ENCODE assay signal across 8 mouse cellular contexts in genomic region chr6:114916715-114916992, GRCm38 (mm10). TPM values are rescaled to one million over a fixed set of nuclear protein-coding genes. Genes with fewer than 3 reads are reported as not detected.
A peak's percentile ranks its signal among the peaks of the same experiment; 100 is the strongest.
DNase-seq lines count a peak whose midpoint lies in the region; ATAC-seq and TF ChIP-seq lines count a peak whose summit lies in the region.

No protein-coding gene starts in this region.

- H3K9me3 ChIP-seq in lung, embryonic 14.5 days (ENCODE audit: low read depth, low read length), result no peaks in the 10 kb centered on the region
- no peaks in the 10 kb centered on the region for H3K9me3 ChIP-seq in heart, embryonic 14.5 days (ENCODE audit: control insufficient read depth, low read length)
- no peaks in the 10 kb centered on the region for H3K9me3 ChIP-seq in liver, embryonic 15.5 days (replicated peaks)
- H3K9me3 ChIP-seq in stomach, embryonic 14.5 days (ENCODE audit: control insufficient read depth, low read depth, low read length), result no peaks in the 10 kb centered on the region

- peak overlapping the region; percentile 95 for H3K27ac ChIP-seq in lung, embryonic 14.5 days (ENCODE audit: low read depth)
- H3K27ac ChIP-seq in heart, embryonic 14.5 days (replicated peaks in 1 of 2; ENCODE audit: control insufficient read depth in 1 of 2, insufficient read depth in 1 of 2, low read depth in 2 of 2, low read length in 2 of 2), result peak overlapping the region in 1 of 2 experiments; percentile 67; a peak in 3 of 4 replicates
- no peak overlapping the region; the same call in 1 of the 2 replicates for H3K27ac ChIP-seq in liver, embryonic 15.5 days (replicated peaks)
- peak overlapping the region; percentile 68; the same call in 1 of the 2 replicates for H3K27ac ChIP-seq in stomach, embryonic 14.5 days (ENCODE audit: low read length)

- 6% methylated on average over 5 of the region's 5 CpGs for WGBS in lung, embryonic 14.5 days
- 19% methylated on average over 4 of the region's 5 CpGs for WGBS in heart, embryonic 14.5 days
- 9% methylated on average over 5 of the region's 5 CpGs for WGBS in liver, embryonic 15.5 days (ENCODE audit: insufficient replicate concordance)
- 7% methylated on average over 5 of the region's 5 CpGs for WGBS in stomach, embryonic 14.5 days

- peak overlapping the region; percentile 50 for H3K4me3 ChIP-seq in lung, embryonic 14.5 days (ENCODE audit: low read depth, low read length)
- H3K4me3 ChIP-seq in heart, embryonic 14.5 days (ENCODE audit: control insufficient read depth in 1 of 2, insufficient read depth in 1 of 2, low read depth in 1 of 2, low read length in 2 of 2), result peak overlapping the region; percentile 12 to 15; a peak in 2 of 4 replicates
- no peak overlapping the region for H3K4me3 ChIP-seq in liver, embryonic 15.5 days (replicated peaks)
- peak overlapping the region; percentile 5; the same call in 1 of the 2 replicates for H3K4me3 ChIP-seq in stomach, embryonic 14.5 days (ENCODE audit: low read depth, low read length)

- peak overlapping the region; percentile 43 for H3K9ac ChIP-seq in lung, embryonic 14.5 days
- peak overlapping the region; percentile 62 for H3K9ac ChIP-seq in heart, embryonic 14.5 days (ENCODE audit: low read length)
- no peak overlapping the region for H3K9ac ChIP-seq in liver, embryonic 15.5 days
- no peak overlapping the region for H3K9ac ChIP-seq in stomach, embryonic 14.5 days (replicated peaks; ENCODE audit: low read depth, low read length)

- peaks cover 50% of the 10 kb centered on the region for H3K4me1 ChIP-seq in lung, embryonic 14.5 days (ENCODE audit: insufficient read depth)
- H3K4me1 ChIP-seq in heart, embryonic 14.5 days (ENCODE audit: control insufficient read depth in 2 of 2, insufficient read depth in 2 of 2, low read length in 2 of 2), result peaks cover 50 to 79% of the 10 kb centered on the region in 2 experiments
- peaks cover 64% of the 10 kb centered on the region for H3K4me1 ChIP-seq in liver, embryonic 15.5 days (replicated peaks)
- H3K4me1 ChIP-seq in stomach, embryonic 14.5 days (ENCODE audit: control insufficient read depth, insufficient read depth, low read length), result peaks cover 69% of the 10 kb centered on the region

- peaks cover 15% of the 10 kb centered on the region for H3K36me3 ChIP-seq in lung, embryonic 14.5 days (ENCODE audit: insufficient read depth)
- H3K36me3 ChIP-seq in heart, embryonic 14.5 days (ENCODE audit: control insufficient read depth, insufficient read depth, low read length), result peaks cover 3% of the 10 kb centered on the region; the same call in 1 of the 2 replicates
- H3K36me3 ChIP-seq in liver, embryonic 15.5 days (replicated peaks), result no peaks in the 10 kb centered on the region
- H3K36me3 ChIP-seq in stomach, embryonic 14.5 days (ENCODE audit: control insufficient read depth, insufficient read depth, low read length), result no peaks in the 10 kb centered on the region

- no peak for ATAC-seq in lung, embryonic 14.5 days (ENCODE audit: insufficient read depth)
- no peak for ATAC-seq in heart, embryonic 14.5 days (ENCODE audit: insufficient number of reproducible peaks, insufficient read depth, low FRiP score, low read depth)
- ATAC-seq in liver, embryonic 15.5 days (ENCODE audit: insufficient read depth), result no peak
- no peak for ATAC-seq in stomach, embryonic 14.5 days (ENCODE audit: insufficient number of reproducible peaks, insufficient read depth, low FRiP score, low read depth)
- no peak for ATAC-seq in granulocyte monocyte progenitor cell, adult 5-6 weeks (replicated peaks; ENCODE audit: poor library complexity, severe bottlenecking)

- peak; percentile 59 for DNase-seq in lung, embryonic 14.5 days
- DNase-seq in lung, postnatal 14 days, result no peak
- no peak for DNase-seq in cerebellum, postnatal 14 days
- DNase-seq in spleen, adult 12 weeks (ENCODE audit: low spot score), result no peak

- TF ChIP-seq CTCF in lung, embryonic 14.5 days (IDR thresholded peaks at IDR 0.05; ENCODE audit: low read depth), result no peak

- no peaks in the 10 kb centered on the region for H3K27me3 ChIP-seq in lung, embryonic 14.5 days (ENCODE audit: insufficient read depth, low read length)
- no peaks in the 10 kb centered on the region for H3K27me3 ChIP-seq in heart, embryonic 14.5 days (ENCODE audit: control insufficient read depth, insufficient read depth, low read length)
- no peaks in the 10 kb centered on the region for H3K27me3 ChIP-seq in liver, embryonic 15.5 days
- no peaks in the 10 kb centered on the region for H3K27me3 ChIP-seq in stomach, embryonic 14.5 days (ENCODE audit: control insufficient read depth, insufficient read depth, low read length)

- H3K4me2 ChIP-seq in lung, embryonic 14.5 days, result peak overlapping the region; percentile 91
- H3K4me2 ChIP-seq in heart, embryonic 14.5 days (ENCODE audit: low read length), result peak overlapping the region; percentile 79
- peak overlapping the region; percentile 37 for H3K4me2 ChIP-seq in liver, embryonic 15.5 days
- peak overlapping the region; percentile 44 for H3K4me2 ChIP-seq in stomach, embryonic 14.5 days (replicated peaks; ENCODE audit: low read depth, low read length)

RNA-seq across cellular contexts. Expression of gene Vgll4, which starts 53.1 kb away (rescaled TPM):
- polyA plus RNA-seq in lung, embryonic 14.5 days (2014; fragmentation: Nextera tagmentation; extraction: Ambion mirVana), result 101 and 111 TPM in 2 replicates
- 49.7 and 52.7 TPM in 2 replicates for polyA plus RNA-seq in heart, embryonic 14.5 days (2014; fragmentation: Nextera tagmentation; extraction: Ambion mirVana)
- 11.2 and 11.5 TPM in 2 replicates for polyA plus RNA-seq in liver, embryonic 15.5 days (2015; fragmentation: Nextera tagmentation; extraction: Ambion mirVana)
- 82.0 and 84.9 TPM in 2 replicates for polyA plus RNA-seq in stomach, embryonic 14.5 days (2014; fragmentation: Nextera tagmentation; extraction: Ambion mirVana)
- 14.0 and 16.5 TPM in 2 replicates for total RNA-seq in granulocyte monocyte progenitor cell, adult 5-6 weeks (2014; fragmentation: Nextera tagmentation)
- 16.9 and 22.8 TPM in 2 replicates for total RNA-seq in granulocyte monocyte progenitor cell, adult 5-6 weeks (2017)

Comparison
In these comparisons a context has a peak if more than half of its experiments do, and no peak if none do; other contexts are left out.
1. H3K4me2 ChIP-seq: peak in every context shown above with its lines; median percentile 91 in lung, embryonic 14.5 days; 79 in heart, embryonic 14.5 days; 44 in stomach, embryonic 14.5 days; 37 in liver, embryonic 15.5 days.
2. H3K9ac ChIP-seq: peak in lung, embryonic 14.5 days (single experiment) and heart, embryonic 14.5 days (single experiment); none in liver, embryonic 15.5 days (single experiment) and stomach, embryonic 14.5 days (single experiment).